Mouse (Mus musculus) megakaryocyte, embryonic 14.5 days (primary cell): ENCODE data around the gene Isg20l2.

Source experiments
- FLI1 ChIP-seq: IDR thresholded peaks from 2 replicates; pipeline ENCODE4 v1.6.1; 2012; ENCODE audit warnings: low read length, inconsistent platforms, mixed read lengths
- GATA1 ChIP-seq: IDR thresholded peaks from 3 replicates; pipeline ENCODE4 v1.6.1; 2012; ENCODE audit warnings: mixed read lengths, low read length, inconsistent platforms, borderline replicate concordance

DNA sequence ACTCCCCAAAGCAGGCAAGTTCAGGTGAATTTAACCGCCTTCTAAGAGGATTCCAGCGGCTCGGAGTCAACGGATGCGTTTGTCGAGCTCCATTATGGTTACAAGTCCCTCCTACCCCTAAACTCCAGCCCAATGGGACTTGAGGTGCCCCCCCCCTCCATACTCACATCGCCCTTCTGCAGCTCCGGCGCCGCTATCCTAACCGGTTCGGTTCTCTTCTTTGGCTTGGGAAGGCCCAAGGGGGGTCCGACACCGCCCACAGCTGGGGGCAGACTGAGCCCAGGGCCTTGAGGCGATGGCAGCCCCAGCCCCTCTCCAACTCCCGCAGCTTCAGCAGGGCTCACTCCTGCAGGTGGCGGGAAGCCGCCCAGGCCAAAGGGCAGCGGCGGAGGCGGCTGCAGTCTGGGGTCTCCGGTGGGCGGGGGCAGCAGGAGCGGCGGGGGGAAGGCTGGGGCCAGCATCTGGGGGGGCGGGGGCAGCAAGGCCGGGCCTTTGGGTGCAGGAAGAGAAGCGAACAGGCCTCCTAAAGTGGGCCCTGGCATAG, 45.3 kb upstream of the Isg20l2 start:
- TF ChIP-seq GATA1 (no peak), FLI1 (no peak)
